Mouse (Mus musculus) limb, embryonic 14.5 days (tissue): ENCODE results near the gene Kcnh5. TPM values are rescaled to one million over a fixed set of nuclear protein-coding genes. Genes with fewer than 3 reads are reported as not detected.

Source experiments
- ATAC-seq: fragments of 200-750 bp; cut with Nextera tagmentation; 2 replicates; pipeline ENCODE4 v1.8.0; 2017; ENCODE audit warnings: low read depth, moderate number of reproducible peaks, moderate TSS enrichment; ENCODE audit not compliant: low FRiP score
- DNase-seq: peaks from one replicate; pipeline ENCODE4 v3.0.0-alpha.2; 2015; ENCODE audit warnings: low spot score
- H3K27ac ChIP-seq: fragments of 300-500 bp; sonication (generic); replicated peaks from 2 replicates; pipeline ENCODE4 v1.5.1; 2014; ENCODE audit warnings: low read depth, mild to moderate bottlenecking, low read length, moderate library complexity, mixed read lengths
- H3K27me3 ChIP-seq: fragments of 300-500 bp; sonication (generic); 2 replicates; pipeline ENCODE4 v1.6.1; 2014; ENCODE audit warnings: low read length, mixed read lengths; ENCODE audit not compliant: control insufficient read depth, insufficient read depth
- H3K36me3 ChIP-seq: fragments of 300-500 bp; sonication (generic); 2 replicates; pipeline ENCODE4 v1.6.1; 2014; ENCODE audit warnings: mild to moderate bottlenecking, low read length, moderate library complexity, mixed read lengths; ENCODE audit not compliant: control insufficient read depth, insufficient read depth
- H3K4me1 ChIP-seq: fragments of 300-500 bp; sonication (generic); 2 replicates; pipeline ENCODE4 v1.6.1; 2014; ENCODE audit warnings: antibody characterized with exemption, low read length, mixed read lengths; ENCODE audit not compliant: control insufficient read depth, insufficient read depth
- H3K4me2 ChIP-seq: fragments of 300-500 bp; sonication (generic); replicated peaks from 2 replicates; pipeline ENCODE4 v1.6.1; 2014; ENCODE audit warnings: low read depth, mild to moderate bottlenecking, low read length, moderate library complexity; ENCODE audit not compliant: severe bottlenecking
- H3K4me3 ChIP-seq: fragments of 300-500 bp; sonication (generic); replicated peaks from 2 replicates; pipeline ENCODE4 v1.5.1; 2014; ENCODE audit warnings: low read length
- H3K9ac ChIP-seq: fragments of 300-500 bp; sonication (generic); 2 replicates; pipeline ENCODE4 v1.6.1; 2014; ENCODE audit warnings: mild to moderate bottlenecking, low read depth, low read length, moderate library complexity; ENCODE audit not compliant: severe bottlenecking
- H3K9me3 ChIP-seq: fragments of 300-500 bp; sonication (generic); 2 replicates; pipeline ENCODE4 v1.6.1; 2016; ENCODE audit warnings: low read length; ENCODE audit not compliant: control insufficient read depth
- POLR2A ChIP-seq: fragments of 200-500 bp; IDR thresholded peaks from 2 replicates; pipeline ENCODE4 v1.8.0; 2012; ENCODE audit warnings: inconsistent platforms, mild to moderate bottlenecking, moderate library complexity, borderline replicate concordance; ENCODE audit not compliant: insufficient read depth, insufficient read length; ENCODE audit errors: extremely low read depth
- WGBS: fragments of 180-500 bp; shearing (Covaris S2); extraction: QIAGEN DNeasy Blood & Tissue Kit; methylation state at CpG from one replicate; pipeline ENCODE4 v1.1.7; 2014; 5-methylcytosine and 5-hydroxymethylcytosine counted together
- polyA plus RNA-seq, 2 experiments: library from polyadenylated mRNA; depleted of rRNA in 1 of 2; stranded (reverse) in 1 of 2; unstranded in 1 of 2; fragments of >200 nt; fragmentation: Nextera tagmentation in 1 of 2; extraction: Ambion mirVana in 1 of 2; gene quantifications; 2 replicates each; pipeline versions ENCODE4 v1.2.1 to v1.2.3; 2012 to 2014

The Kcnh5 gene
- polyA plus RNA-seq, 2 experiments: 0.28 to 0.43 TPM

- H3K27me3 ChIP-seq: no peaks in the 10 kb centered on the region
Observed at GRCm38 (mm10) chr12:75036694-75037093, 140.4 kb downstream of the Kcnh5 start.

DNA sequence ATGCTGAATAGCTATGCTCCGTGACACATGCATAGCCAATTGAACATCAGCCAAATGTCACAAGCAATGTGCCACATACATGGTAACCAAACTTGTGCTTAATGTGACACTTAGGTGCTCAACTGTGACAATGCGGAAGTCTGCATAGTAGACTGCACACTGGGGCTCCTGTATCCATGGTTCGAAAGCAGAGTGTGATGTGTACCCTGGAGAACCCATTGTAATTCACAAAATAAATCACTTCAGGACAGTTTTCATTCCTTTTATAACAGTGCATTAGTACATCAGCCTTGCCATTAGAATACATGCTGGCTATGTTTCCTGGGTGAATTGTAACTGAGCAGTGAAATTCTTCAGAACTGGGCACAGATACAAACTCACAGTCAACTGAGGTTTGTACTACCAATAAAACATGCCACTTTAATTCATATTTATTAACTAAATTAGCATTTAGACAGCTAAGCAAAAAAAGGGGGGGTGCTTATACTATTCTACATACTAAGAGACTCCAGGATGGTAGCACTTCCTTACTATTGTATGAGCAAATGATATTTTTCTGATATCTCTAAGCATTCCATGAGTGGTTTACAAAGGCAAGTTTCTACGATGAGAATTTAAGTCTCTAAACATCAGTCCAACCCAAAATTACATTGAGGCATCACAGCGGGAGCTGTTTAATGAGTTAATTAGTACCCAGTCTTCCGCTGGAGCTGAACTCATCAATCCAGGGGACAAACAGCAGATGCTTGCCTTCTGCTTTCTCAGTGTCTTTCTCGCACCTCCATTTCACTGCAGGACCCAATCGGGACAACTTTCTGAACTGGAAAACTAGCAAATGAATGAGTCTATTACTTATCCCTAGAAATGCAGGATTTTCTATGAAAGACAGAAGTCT lies 144.9 kb downstream of the Kcnh5 start:
- H3K9ac ChIP-seq: no peak overlapping the region
- no peaks in the 10 kb centered on the region for H3K36me3 ChIP-seq
- DNase-seq (no peak), ATAC-seq (no peak)
- no peak for TF ChIP-seq POLR2A
- H3K4me1 ChIP-seq: no peaks in the 10 kb centered on the region
- no peak overlapping the region for H3K4me3 ChIP-seq
- WGBS: 74% methylated on average over 8 of the region's 8 CpGs
- no peak overlapping the region for H3K4me2 ChIP-seq
- no peaks in the 10 kb centered on the region for H3K27me3 ChIP-seq
- H3K9me3 ChIP-seq: no peaks in the 10 kb centered on the region
- no peak overlapping the region for H3K27ac ChIP-seq

More at GRCm38 (mm10) chr12:75036694-75037093, 140.4 kb downstream of the Kcnh5 start:
- TF ChIP-seq POLR2A: no peak
- no peak overlapping the region for H3K27ac ChIP-seq
- no peaks in the 10 kb centered on the region for H3K9me3 ChIP-seq
- no peaks in the 10 kb centered on the region for H3K36me3 ChIP-seq
- no peak for DNase-seq
- no peak overlapping the region for H3K4me3 ChIP-seq
- H3K4me2 ChIP-seq: no peak overlapping the region
- 71% methylated on average over 5 of the region's 5 CpGs for WGBS
- H3K4me1 ChIP-seq: no peaks in the 10 kb centered on the region
- H3K9ac ChIP-seq: no peak overlapping the region
- no peak for ATAC-seq

- H3K9ac ChIP-seq: no peak overlapping the region
- H3K27ac ChIP-seq: no peak overlapping the region
- no peaks in the 10 kb centered on the region for H3K36me3 ChIP-seq
- DNase-seq (no peak), ATAC-seq (no peak)
- no peaks in the 10 kb centered on the region for H3K9me3 ChIP-seq
- WGBS: 96% methylated on average over 3 of the region's 3 CpGs
- no peak overlapping the region for H3K4me2 ChIP-seq
- no peaks in the 10 kb centered on the region for H3K27me3 ChIP-seq
- no peak overlapping the region for H3K4me3 ChIP-seq
- H3K4me1 ChIP-seq: no peaks in the 10 kb centered on the region
- no peak for TF ChIP-seq POLR2A
Observed at GRCm38 (mm10) chr12:74971187-74971586, 205.9 kb downstream of the Kcnh5 start.

DNA sequence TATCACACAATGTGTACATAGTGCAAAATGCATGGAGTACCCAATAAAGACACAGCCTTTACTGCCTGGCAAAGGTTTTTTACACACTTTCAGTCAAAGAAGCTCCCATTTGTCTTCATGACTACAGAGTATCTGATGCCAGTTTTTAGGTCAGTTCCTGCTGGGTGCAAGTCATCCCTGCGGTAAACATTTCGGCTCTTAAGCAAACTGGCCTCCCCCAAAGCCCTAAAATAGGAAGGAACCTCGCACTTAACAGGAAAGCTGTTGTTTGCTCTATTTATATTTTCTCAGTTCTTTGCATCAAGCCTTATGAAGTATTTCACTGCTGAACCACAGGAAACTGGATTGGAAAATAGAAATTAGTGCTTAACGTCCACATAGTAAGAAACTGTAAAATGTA lies 207.7 kb downstream of the Kcnh5 start:
- TF ChIP-seq POLR2A: no peak
- 71% methylated on average over 4 of the region's 4 CpGs for WGBS
- H3K36me3 ChIP-seq: no peaks in the 10 kb centered on the region
- no peak overlapping the region for H3K4me2 ChIP-seq
- DNase-seq (no peak), ATAC-seq (no peak)
- no peaks in the 10 kb centered on the region for H3K4me1 ChIP-seq
- no peaks in the 10 kb centered on the region for H3K27me3 ChIP-seq
- H3K9ac ChIP-seq: no peak overlapping the region
- H3K4me3 ChIP-seq: no peak overlapping the region
- H3K27ac ChIP-seq: no peak overlapping the region
- H3K9me3 ChIP-seq: no peaks in the 10 kb centered on the region

DNA sequence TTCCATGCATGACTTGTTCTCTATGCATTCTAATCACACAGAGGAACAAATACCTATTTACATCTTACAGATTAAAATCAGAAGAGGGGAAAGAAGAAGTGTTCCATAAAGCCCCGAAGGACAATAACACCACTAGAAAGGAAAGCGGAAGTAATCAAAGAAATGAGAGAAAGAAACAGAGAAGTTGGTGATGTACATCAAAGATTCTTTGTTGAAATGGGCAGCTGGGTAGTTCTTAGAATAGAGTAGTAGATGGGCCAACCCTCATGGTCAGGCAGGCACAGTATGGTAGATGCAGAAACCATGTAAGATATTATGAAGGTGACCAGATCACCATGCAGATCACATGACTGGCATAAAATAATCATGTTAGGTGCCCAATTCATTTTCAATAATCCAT lies 210.9 kb downstream of the Kcnh5 start:
- DNase-seq: no peak
- ATAC-seq: no peak
- no peak overlapping the region for H3K4me2 ChIP-seq
- H3K9me3 ChIP-seq: no peaks in the 10 kb centered on the region
- no peak overlapping the region for H3K9ac ChIP-seq
- H3K27ac ChIP-seq: no peak overlapping the region
- H3K36me3 ChIP-seq: no peaks in the 10 kb centered on the region
- TF ChIP-seq POLR2A: no peak
- 96% methylated on average over 2 of the region's 2 CpGs for WGBS
- H3K4me1 ChIP-seq: no peaks in the 10 kb centered on the region
- no peak overlapping the region for H3K4me3 ChIP-seq
- no peaks in the 10 kb centered on the region for H3K27me3 ChIP-seq
